Mouse (Mus musculus): ENCODE measurements around the gene Ttll9.

Gene Ttll9

GRCm38 (mm10) chr2:152962091-152962793 lies at the start of gene Ttll9:
Ttll9 (plus strand) TSS chr2:152962485.
- DNase-seq (ENCODE audit: low spot score in 2 of 2), result peak; percentile 26 to 43

- no peak for DNase-seq (ENCODE audit: low spot score in 2 of 2)
These were observed 48.8 kb upstream of the Ttll9 start for GRCm38 (mm10) chr2:152913471-152913870.

GRCm38 (mm10) chr2:152914310-152915120 lies 47.8 kb upstream of the Ttll9 start:
- peak; percentile 75 to 77 for DNase-seq (ENCODE audit: low spot score in 2 of 2)

- DNase-seq (ENCODE audit: low spot score in 2 of 2), result no peak
These were observed 46.8 kb upstream of the Ttll9 start for GRCm38 (mm10) chr2:152915453-152915852.

- DNase-seq (ENCODE audit: low spot score in 2 of 2), result no peak
These were observed 46.2 kb upstream of the Ttll9 start for GRCm38 (mm10) chr2:152916111-152916510.

GRCm38 (mm10) chr2:152917671-152918070 lies 44.6 kb upstream of the Ttll9 start:
- DNase-seq (ENCODE audit: low spot score in 2 of 2), result no peak

GRCm38 (mm10) chr2:152922376-152922775 lies 39.9 kb upstream of the Ttll9 start:
- DNase-seq (ENCODE audit: low spot score in 2 of 2), result no peak

- no peak for DNase-seq (ENCODE audit: low spot score in 2 of 2)
These were observed 38.7 kb upstream of the Ttll9 start for GRCm38 (mm10) chr2:152923621-152924020.

GRCm38 (mm10) chr2:152924128-152924527 lies 38.2 kb upstream of the Ttll9 start:
- no peak for DNase-seq (ENCODE audit: low spot score in 2 of 2)

GRCm38 (mm10) chr2:152924543-152924942 lies 37.7 kb upstream of the Ttll9 start:
- DNase-seq (ENCODE audit: low spot score in 2 of 2), result no peak

GRCm38 (mm10) chr2:152925189-152925872 lies 37.0 kb upstream of the Ttll9 start:
- DNase-seq (ENCODE audit: low spot score in 2 of 2), result no peak

- no peak for DNase-seq (ENCODE audit: low spot score in 2 of 2)
These were observed 35.4 kb upstream of the Ttll9 start for GRCm38 (mm10) chr2:152926896-152927295.

GRCm38 (mm10) chr2:152927371-152927770 lies 34.9 kb upstream of the Ttll9 start:
- no peak for DNase-seq (ENCODE audit: low spot score in 2 of 2)

GRCm38 (mm10) chr2:152928219-152928987 lies 33.9 kb upstream of the Ttll9 start:
- DNase-seq (ENCODE audit: low spot score in 2 of 2), result no peak

GRCm38 (mm10) chr2:152928988-152929370 lies 33.3 kb upstream of the Ttll9 start:
- DNase-seq (ENCODE audit: low spot score in 2 of 2), result no peak

GRCm38 (mm10) chr2:152930276-152930675 lies 32.0 kb upstream of the Ttll9 start:
- no peak for DNase-seq (ENCODE audit: low spot score in 2 of 2)

- no peak for DNase-seq (ENCODE audit: low spot score in 2 of 2)
These were observed 30.7 kb upstream of the Ttll9 start for GRCm38 (mm10) chr2:152931456-152932160.

GRCm38 (mm10) chr2:152933048-152933447 lies 29.2 kb upstream of the Ttll9 start, which contains the start of gene Foxs1:
Foxs1 (minus strand) TSS chr2:152933208.
- DNase-seq (ENCODE audit: low spot score in 2 of 2), result no peak

- DNase-seq (ENCODE audit: low spot score in 2 of 2), result peak in 1 of 2 experiments; percentile 29
These were observed 28.7 kb upstream of the Ttll9 start for GRCm38 (mm10) chr2:152933614-152934013.

GRCm38 (mm10) chr2:152939846-152940245 lies 22.4 kb upstream of the Ttll9 start:
- DNase-seq (ENCODE audit: low spot score in 2 of 2), result peak; percentile 28 to 40

- no peak for DNase-seq (ENCODE audit: low spot score in 2 of 2)
These were observed 21.2 kb upstream of the Ttll9 start for GRCm38 (mm10) chr2:152941106-152941505.

All from natural killer cell, adult 2 months (primary cell).